Mouse (Mus musculus) C3H10T1/2 (cell line): ENCODE data around the gene Rab30. TPM values are rescaled to one million over a fixed set of nuclear protein-coding genes. Genes with fewer than 3 reads are reported as not detected.

ENCODE experiments used
- polyA plus RNA-seq, 2 experiments: library from polyadenylated mRNA; unstranded; fragments of >200 nt; fragmentation: generic; extraction: Trizol; gene quantifications; one replicate each; pipeline ENCODE4 v1.2.1; 2012; ENCODE audit warnings: missing spikeins in 2 of 2

Gene Rab30
- polyA plus RNA-seq: 10 to 100 TPM in 1 of 2 experiments, 1 to 10 TPM in 1; 1.1 to 18.0 TPM

GRCm38 (mm10) chr7:92741152-92741860 lies at the start of gene Rab30:
Rab30 (plus strand) TSS chr7:92741603.

GRCm38 (mm10) chr7:92874116-92874675 lies 132.8 kb downstream of the Rab30 start, which contains the start of the genes Ddias and Prcp:
Ddias (minus strand) TSS chr7:92874247.
Prcp (plus strand) TSS chr7:92874470.

Other genes starting within 250 kb of the Rab30 start
- 1 to 10 TPM in 1 of 2 experiments, under 1 TPM in 1; 0.33 to 7.6 TPM for gene Ccdc90b, start 180.5 kb upstream of the Rab30 start, polyA plus RNA-seq
- gene Ankrd42, start 104.5 kb upstream of the Rab30 start, polyA plus RNA-seq: 1 to 10 TPM in 1 of 2 experiments, under 1 TPM in 1; 0.18 to 2.2 TPM
- 10 to 100 TPM in 1 of 2 experiments, 1 to 10 TPM in 1; 2.4 to 17.1 TPM for gene Pcf11, start 71.7 kb upstream of the Rab30 start, polyA plus RNA-seq
- 1 to 10 TPM in 1 of 2 experiments, under 1 TPM in 1; 0.40 to 1.0 TPM for gene Ddias, start 132.6 kb downstream of the Rab30 start, polyA plus RNA-seq
- gene Prcp, start 132.9 kb downstream of the Rab30 start, polyA plus RNA-seq: 10 to 100 TPM in 1 of 2 experiments, 1 to 10 TPM in 1; 4.3 to 27.1 TPM